Mouse (Mus musculus) embryonic facial prominence, embryonic 13.5 days (tissue): ENCODE data around the gene Hpn. TPM values are rescaled to one million over a fixed set of nuclear protein-coding genes. Genes with fewer than 3 reads are reported as not detected.

Experiments used
- ATAC-seq: fragments of 200-750 bp; cut with Nextera tagmentation; 2 replicates; pipeline ENCODE4 v1.8.0; 2017; ENCODE audit warnings: low read depth; ENCODE audit not compliant: insufficient number of reproducible peaks, insufficient read depth, low FRiP score, low TSS enrichment
- H3K27ac ChIP-seq: fragments of 300-500 bp; sonication (generic); 2 replicates; pipeline ENCODE4 v1.5.1; 2015; ENCODE audit warnings: moderate library complexity, mild to moderate bottlenecking, inconsistent platforms
- H3K27me3 ChIP-seq: fragments of 300-500 bp; sonication (generic); 2 replicates; pipeline ENCODE4 v1.6.1; 2015; ENCODE audit warnings: mild to moderate bottlenecking, inconsistent platforms
- H3K36me3 ChIP-seq: fragments of 300-500 bp; sonication (generic); 2 replicates; pipeline ENCODE4 v1.6.1; 2015; ENCODE audit warnings: mild to moderate bottlenecking, inconsistent platforms
- H3K4me1 ChIP-seq: fragments of 300-500 bp; sonication (generic); 2 replicates; pipeline ENCODE4 v1.6.1; 2015; ENCODE audit warnings: inconsistent platforms
- H3K4me2 ChIP-seq: fragments of 300-500 bp; sonication (generic); 2 replicates; pipeline ENCODE4 v1.6.1; 2015; ENCODE audit warnings: moderate library complexity, mild to moderate bottlenecking, inconsistent platforms
- H3K4me3 ChIP-seq: fragments of 300-500 bp; sonication (generic); 2 replicates; pipeline ENCODE4 v1.5.1; 2015; ENCODE audit warnings: mild to moderate bottlenecking, inconsistent platforms
- H3K9ac ChIP-seq: fragments of 300-500 bp; sonication (generic); 2 replicates; pipeline ENCODE4 v1.6.1; 2015; ENCODE audit warnings: mild to moderate bottlenecking, inconsistent platforms
- H3K9me3 ChIP-seq: fragments of 300-500 bp; sonication (generic); 2 replicates; pipeline ENCODE4 v1.6.1; 2016; ENCODE audit warnings: inconsistent platforms
- WGBS: fragments of 180-500 bp; shearing (Covaris S2); methylation state at CpG from one replicate; pipeline ENCODE4 v1.1.7; 2015; ENCODE audit warnings: mixed read lengths; 5-methylcytosine and 5-hydroxymethylcytosine counted together
- polyA plus RNA-seq: library from polyadenylated mRNA; unstranded; fragments of >200 nt; fragmentation: Nextera tagmentation; extraction: Ambion mirVana; gene quantifications from 2 replicates; pipeline ENCODE4 v1.2.1, GENCODE M21; 2015

Hpn gene
- polyA plus RNA-seq, result 5.6 and 6.4 TPM in 2 replicates

- Histone ChIP-seq H3K27me3 (no peaks in the 10 kb centered on the region), H3K9me3 (no peaks in the 10 kb centered on the region), H3K4me1 (peaks cover 14% of the 10 kb centered on the region), H3K9ac (0 out of 2 replicates have a peak within 1 kb of the TSS, but pooled peaks have one; percentile 51), H3K4me2 (peak within 1 kb of the TSS; percentile 47), H3K27ac (peak within 1 kb of the TSS; percentile 33; the same call in 1 of the 2 replicates), H3K4me3 (peak within 1 kb of the TSS; percentile 20), H3K36me3 (no peaks in the 10 kb centered on the region)
- 12% methylated on average over 15 of the region's 15 CpGs for WGBS
- 0 out of 2 replicates have a peak, but pooled peaks have one; percentile 28 for ATAC-seq
These were observed at the start of gene Hpn for GRCm38 (mm10) chr7:31115182-31115581. Gene Hpn (minus strand): TSS chr7:31115290.

GRCm38 (mm10) chr7:31164748-31165147, 49.7 kb upstream of the Hpn start:
- ATAC-seq, result no peak
- Histone ChIP-seq H3K36me3 (no peaks in the 10 kb centered on the region), H3K4me3 (no peak overlapping the region), H3K9me3 (no peaks in the 10 kb centered on the region), H3K27me3 (no peaks in the 10 kb centered on the region), H3K4me1 (peaks cover 4% of the 10 kb centered on the region; the same call in 1 of the 2 replicates), H3K27ac (no peak overlapping the region), H3K9ac (no peak overlapping the region), H3K4me2 (no peak overlapping the region)
- WGBS, result 63% methylated on average over 1 of the region's 1 CpGs

GRCm38 (mm10) chr7:31163666-31164577, 48.8 kb upstream of the Hpn start:
- WGBS, result 60% methylated on average over 3 of the region's 3 CpGs

GRCm38 (mm10) chr7:31162324-31162723, 47.2 kb upstream of the Hpn start:
- H3K4me2 ChIP-seq, result no peak overlapping the region
- WGBS, result 70% methylated on average over 11 of the region's 11 CpGs
- H3K9ac ChIP-seq, result no peak overlapping the region
- H3K4me1 ChIP-seq, result peaks cover 4% of the 10 kb centered on the region; the same call in 1 of the 2 replicates
- ATAC-seq, result no peak
- no peaks in the 10 kb centered on the region for H3K9me3 ChIP-seq
- no peak overlapping the region for H3K27ac ChIP-seq
- no peaks in the 10 kb centered on the region for H3K27me3 ChIP-seq
- H3K36me3 ChIP-seq, result no peaks in the 10 kb centered on the region
- H3K4me3 ChIP-seq, result no peak overlapping the region

More at GRCm38 (mm10) chr7:31163666-31164577, 48.8 kb upstream of the Hpn start:
- no peaks in the 10 kb centered on the region for H3K27me3 ChIP-seq
- H3K36me3 ChIP-seq, result no peaks in the 10 kb centered on the region
- ATAC-seq, result no peak
- peaks cover 4% of the 10 kb centered on the region; the same call in 1 of the 2 replicates for H3K4me1 ChIP-seq
- H3K9ac ChIP-seq, result no peak overlapping the region
- H3K4me3 ChIP-seq, result no peak overlapping the region
- no peaks in the 10 kb centered on the region for H3K9me3 ChIP-seq
- no peak overlapping the region for H3K4me2 ChIP-seq
- no peak overlapping the region for H3K27ac ChIP-seq

- Histone ChIP-seq H3K9me3 (no peaks in the 10 kb centered on the region), H3K4me2 (no peak overlapping the region), H3K27ac (no peak overlapping the region), H3K36me3 (no peaks in the 10 kb centered on the region), H3K9ac (no peak overlapping the region), H3K4me3 (no peak overlapping the region), H3K27me3 (no peaks in the 10 kb centered on the region), H3K4me1 (peaks cover 4% of the 10 kb centered on the region; the same call in 1 of the 2 replicates)
- 54% methylated on average over 3 of the region's 3 CpGs for WGBS
- ATAC-seq, result no peak
These were observed 46.7 kb upstream of the Hpn start for GRCm38 (mm10) chr7:31161831-31162230.

GRCm38 (mm10) chr7:31161246-31161645, 46.2 kb upstream of the Hpn start:
- Histone ChIP-seq H3K4me3 (no peak overlapping the region), H3K27me3 (no peaks in the 10 kb centered on the region), H3K9ac (no peak overlapping the region), H3K4me2 (no peak overlapping the region), H3K4me1 (peaks cover 4% of the 10 kb centered on the region; the same call in 1 of the 2 replicates), H3K27ac (no peak overlapping the region), H3K36me3 (no peaks in the 10 kb centered on the region), H3K9me3 (no peaks in the 10 kb centered on the region)
- WGBS, result 78% methylated on average over 3 of the region's 3 CpGs
- ATAC-seq, result no peak

- Histone ChIP-seq H3K4me1 (peaks cover 7% of the 10 kb centered on the region; the same call in 1 of the 2 replicates), H3K4me2 (no peak overlapping the region), H3K9ac (no peak overlapping the region), H3K36me3 (no peaks in the 10 kb centered on the region), H3K4me3 (no peak overlapping the region), H3K27ac (no peak overlapping the region), H3K9me3 (no peaks in the 10 kb centered on the region), H3K27me3 (no peaks in the 10 kb centered on the region)
- 88% methylated on average over 5 of the region's 5 CpGs for WGBS
- no peak for ATAC-seq
These were observed 45.7 kb upstream of the Hpn start for GRCm38 (mm10) chr7:31160763-31161162.

GRCm38 (mm10) chr7:31156034-31156928, 41.2 kb upstream of the Hpn start:
- ATAC-seq, result no peak

GRCm38 (mm10) chr7:31155296-31156033, 40.4 kb upstream of the Hpn start, which contains the start of gene Gramd1a:
Gene Gramd1a (minus strand): TSS chr7:31155896.
- 59% methylated on average over 5 of the region's 5 CpGs for WGBS
- Histone ChIP-seq H3K36me3 (no peaks in the 10 kb centered on the region), H3K4me1 (peaks cover 12% of the 10 kb centered on the region), H3K27ac (no peak within 1 kb of the TSS), H3K4me2 (no peak within 1 kb of the TSS), H3K9me3 (no peaks in the 10 kb centered on the region), H3K4me3 (no peak within 1 kb of the TSS), H3K27me3 (no peaks in the 10 kb centered on the region), H3K9ac (no peak within 1 kb of the TSS)
- ATAC-seq, result no peak

More at GRCm38 (mm10) chr7:31156034-31156928, 41.2 kb upstream of the Hpn start:
- Histone ChIP-seq H3K27me3 (no peaks in the 10 kb centered on the region), H3K27ac (no peak overlapping the region), H3K36me3 (no peaks in the 10 kb centered on the region), H3K4me2 (no peak overlapping the region), H3K4me3 (no peak overlapping the region), H3K9ac (no peak overlapping the region), H3K9me3 (no peaks in the 10 kb centered on the region), H3K4me1 (peaks cover 10% of the 10 kb centered on the region)
- 44% methylated on average over 19 of the region's 19 CpGs for WGBS

GRCm38 (mm10) chr7:31153536-31154320, 38.6 kb upstream of the Hpn start:
- ATAC-seq, result no peak
- Histone ChIP-seq H3K36me3 (no peaks in the 10 kb centered on the region), H3K9me3 (no peaks in the 10 kb centered on the region), H3K4me1 (peaks cover 23% of the 10 kb centered on the region), H3K27ac (no peak overlapping the region), H3K4me2 (no peak overlapping the region), H3K4me3 (no peak overlapping the region), H3K27me3 (no peaks in the 10 kb centered on the region), H3K9ac (no peak overlapping the region)
- 90% methylated on average over 6 of the region's 6 CpGs for WGBS
